Mouse (Mus musculus) small intestine, adult 2 months (tissue): ENCODE data around the gene Dlgap1. TPM values are rescaled to one million over a fixed set of nuclear protein-coding genes. Genes with fewer than 3 reads are reported as not detected.
"Not testable (repeated sequence)": the region's sequence is repeated elsewhere in the genome, so short reads cannot be mapped to it uniquely, and the experiment has no call there.

Source experiments
- H3K27ac ChIP-seq: fragments of 200-500 bp; 2 replicates; pipeline ENCODE4 v1.5.1; 2012; ENCODE audit warnings: low read depth, low read length, control low read depth, inconsistent platforms; ENCODE audit not compliant: insufficient read depth
- H3K27me3 ChIP-seq: fragments of 200-500 bp; 2 replicates; pipeline ENCODE4 v1.6.1; 2012; ENCODE audit warnings: mild to moderate bottlenecking, moderate library complexity, low read length, inconsistent platforms; ENCODE audit not compliant: control insufficient read depth, insufficient read depth
- H3K36me3 ChIP-seq: fragments of 200-500 bp; 2 replicates; pipeline ENCODE4 v1.6.1; 2012; ENCODE audit warnings: mild to moderate bottlenecking, low read length, control low read depth, inconsistent platforms; ENCODE audit not compliant: control insufficient read depth, insufficient read depth
- H3K4me1 ChIP-seq: fragments of 200-500 bp; 2 replicates; pipeline ENCODE4 v1.6.1; 2012; ENCODE audit warnings: low read length, inconsistent platforms, mixed read lengths; ENCODE audit not compliant: control insufficient read depth, insufficient read depth, insufficient read length
- H3K4me3 ChIP-seq: fragments of 200-500 bp; 2 replicates; pipeline ENCODE4 v1.5.1; 2012; ENCODE audit warnings: low read depth, mild to moderate bottlenecking, control low read depth, inconsistent platforms, low read length, moderate library complexity
- CTCF ChIP-seq: fragments of 200-500 bp; IDR thresholded peaks from 2 replicates; pipeline ENCODE4 v1.5.1; 2012; ENCODE audit warnings: low read depth, mild to moderate bottlenecking, control low read depth, inconsistent platforms, low read length, moderate library complexity, mixed read lengths; ENCODE audit not compliant: insufficient replicate concordance, insufficient read length; ENCODE audit errors: extremely low read depth
- POLR2A ChIP-seq: fragments of 200-500 bp; IDR thresholded peaks from 2 replicates; pipeline ENCODE4 v1.6.1; 2012; ENCODE audit warnings: low read depth, mild to moderate bottlenecking, control low read depth, inconsistent platforms, low read length, moderate library complexity
- WGBS: fragments of 180-500 bp; shearing (Covaris S2); methylation state at CpG from one replicate; pipeline ENCODE4 v1.1.7; 2018; 5-methylcytosine and 5-hydroxymethylcytosine counted together
- polyA plus RNA-seq: library from polyadenylated mRNA; depleted of rRNA; stranded (reverse); fragments of >200 nt; gene quantifications from 2 replicates; pipeline ENCODE4 v1.2.3, GENCODE M21; 2012

The Dlgap1 gene
- polyA plus RNA-seq, 1 experiment = 0.61 TPM

- H3K4me3 ChIP-seq = no peak overlapping the region
- no peaks in the 10 kb centered on the region for H3K36me3 ChIP-seq
- TF ChIP-seq CTCF (no peak), POLR2A (no peak)
- 63% methylated on average over 3 of the region's 3 CpGs for WGBS
- no peaks in the 10 kb centered on the region for H3K4me1 ChIP-seq
- H3K27me3 ChIP-seq = no peaks in the 10 kb centered on the region
- H3K27ac ChIP-seq = no peak overlapping the region
These were observed 565.4 kb downstream of the Dlgap1 start for GRCm38 (mm10) chr17:70534321-70534720.

- TF ChIP-seq CTCF = no peak
- Histone ChIP-seq H3K4me3 (no peak overlapping the region), H3K4me1 (no peaks in the 10 kb centered on the region), H3K27me3 (no peaks in the 10 kb centered on the region), H3K27ac (no peak overlapping the region), H3K36me3 (no peaks in the 10 kb centered on the region)
- WGBS = 91% methylated on average over 4 of the region's 4 CpGs
These were observed 572.9 kb downstream of the Dlgap1 start for GRCm38 (mm10) chr17:70541816-70542215.

- H3K27me3 ChIP-seq = no peaks in the 10 kb centered on the region
- no peak overlapping the region for H3K4me3 ChIP-seq
- WGBS = 78% methylated on average over 4 of the region's 4 CpGs
- TF ChIP-seq POLR2A (no peak), CTCF (no peak)
- H3K4me1 ChIP-seq = no peaks in the 10 kb centered on the region
- no peak overlapping the region for H3K27ac ChIP-seq
- H3K36me3 ChIP-seq = no peaks in the 10 kb centered on the region
These were observed 581.9 kb downstream of the Dlgap1 start for GRCm38 (mm10) chr17:70550793-70551192.

GRCm38 (mm10) chr17:70561547-70561946, 592.7 kb downstream of the Dlgap1 start:
- WGBS = 14% methylated on average over 7 of the region's 7 CpGs
- Histone ChIP-seq H3K4me3 (peak overlapping the region; percentile 5; the same call in 1 of the 2 replicates), H3K36me3 (no peaks in the 10 kb centered on the region), H3K27me3 (no peaks in the 10 kb centered on the region), H3K27ac (no peak overlapping the region), H3K4me1 (no peaks in the 10 kb centered on the region)
- no peak for TF ChIP-seq CTCF
- TF ChIP-seq POLR2A = no peak

- Histone ChIP-seq H3K4me1 (no peaks in the 10 kb centered on the region), H3K27me3 (no peaks in the 10 kb centered on the region), H3K27ac (no peak overlapping the region), H3K4me3 (no peak overlapping the region), H3K36me3 (no peaks in the 10 kb centered on the region)
- TF ChIP-seq POLR2A (no peak), CTCF (no peak)
- WGBS = 70% methylated on average over 5 of the region's 5 CpGs
These were observed 602.0 kb downstream of the Dlgap1 start for GRCm38 (mm10) chr17:70570848-70571247.

GRCm38 (mm10) chr17:70583042-70583441, 614.2 kb downstream of the Dlgap1 start:
- Histone ChIP-seq H3K4me3 (no peak overlapping the region), H3K27ac (no peak overlapping the region), H3K36me3 (no peaks in the 10 kb centered on the region), H3K27me3 (no peaks in the 10 kb centered on the region), H3K4me1 (no peaks in the 10 kb centered on the region)
- 74% methylated on average over 8 of the region's 8 CpGs for WGBS
- TF ChIP-seq CTCF (no peak), POLR2A (no peak)

GRCm38 (mm10) chr17:70586735-70587425, 618.0 kb downstream of the Dlgap1 start:
- H3K4me3 ChIP-seq = no peak overlapping the region
- TF ChIP-seq POLR2A (no peak), CTCF (no peak)
- WGBS = 86% methylated on average over 13 of the region's 13 CpGs

GRCm38 (mm10) chr17:70587975-70588630, 619.2 kb downstream of the Dlgap1 start:
- not testable (repeated sequence) for H3K27ac ChIP-seq, H3K36me3 ChIP-seq, H3K27me3 ChIP-seq, H3K4me1 ChIP-seq, H3K4me3 ChIP-seq
- 75% methylated on average over 2 of the region's 4 CpGs for WGBS

More at GRCm38 (mm10) chr17:70586735-70587425, 618.0 kb downstream of the Dlgap1 start:
- Histone ChIP-seq H3K4me1 (no peaks in the 10 kb centered on the region), H3K27me3 (no peaks in the 10 kb centered on the region), H3K36me3 (no peaks in the 10 kb centered on the region), H3K27ac (no peak overlapping the region)
